Mouse (Mus musculus) erythroblast, embryonic 14.5 days (primary cell): ENCODE data around the gene Serpina1e.

ENCODE experiments used
- GATA1 ChIP-seq: IDR thresholded peaks from 2 replicates; pipeline ENCODE4 v1.6.1; 2012; ENCODE audit warnings: low read length, inconsistent platforms, mixed read lengths
- TAL1 ChIP-seq: IDR thresholded peaks from 3 replicates; pipeline ENCODE4 v1.6.1; 2012; ENCODE audit warnings: low read length, inconsistent platforms, mixed read lengths

DNA sequence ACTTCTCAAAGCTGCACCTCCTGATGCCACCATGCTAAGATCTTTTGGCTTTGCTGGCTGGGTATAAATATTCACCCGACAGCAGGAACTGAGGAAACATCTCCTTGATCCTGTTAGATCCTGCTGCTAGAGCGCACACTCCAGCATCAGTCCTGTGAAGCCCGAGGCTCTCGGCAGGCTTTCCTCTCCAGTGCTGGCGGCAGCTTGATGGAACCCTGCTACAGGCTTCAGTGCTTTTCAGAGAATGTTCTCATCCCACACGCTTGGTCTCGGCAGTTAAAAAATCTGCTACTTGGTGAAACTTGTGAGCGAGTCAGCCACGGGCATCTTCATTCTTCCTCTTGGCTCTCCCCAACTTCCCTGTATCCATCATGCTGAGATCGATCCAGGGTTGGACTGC lies 19.5 kb upstream of the Serpina1e start:
- TF ChIP-seq GATA1: no peak
- no peak for TF ChIP-seq TAL1
